ENCODE assay signal across 17 mouse cellular contexts in genomic region chr17:3336887-3337524, GRCm38 (mm10). TPM values are rescaled to one million over a fixed set of nuclear protein-coding genes. Genes with fewer than 3 reads are reported as not detected.
DNase-seq lines count a peak whose midpoint lies in the region; ATAC-seq lines count a peak whose summit lies in the region.
"Had no signal": no experiment of that assay in that cellular context is flagged by ENCODE, and none has a peak within 500 bp of the region (broad histone marks: within the 10 kb centered on the region; RNA-seq: fewer than 3 reads in every experiment).

No protein-coding gene starts in this region.

- ATAC-seq in forebrain, embryonic 14.5 days, result no peak
- no peak for ATAC-seq in forebrain, embryonic 11.5 days (replicated peaks; ENCODE audit: low FRiP score)
- peak; percentile 68 for ATAC-seq in neural tube, embryonic 14.5 days (ENCODE audit: low read depth)
- ATAC-seq: activated CD4-positive, CD25-positive, alpha-beta regulatory T cell, adult 4 months; midbrain, embryonic 13.5 days had no signal

- H3K4me1 ChIP-seq in forebrain, embryonic 14.5 days (ENCODE audit: control insufficient read depth, insufficient read depth, low read length), result peaks cover 20% of the 10 kb centered on the region
- H3K4me1 ChIP-seq in forebrain, embryonic 11.5 days (replicated peaks; ENCODE audit: control insufficient read depth, insufficient read depth, low read length), result no peaks in the 10 kb centered on the region
- H3K4me1 ChIP-seq in neural tube, embryonic 14.5 days (ENCODE audit: control insufficient read depth, insufficient read depth, low read length), result peaks cover 12% of the 10 kb centered on the region

- H3K27ac ChIP-seq in forebrain, embryonic 14.5 days (ENCODE audit: low read depth, low read length), result peak overlapping the region; percentile 31; the same call in 1 of the 2 replicates
- H3K27ac ChIP-seq in forebrain, embryonic 11.5 days (ENCODE audit: low read depth, low read length), result no peak overlapping the region
- H3K27ac ChIP-seq in neural tube, embryonic 14.5 days (ENCODE audit: low read depth, low read length), result peak overlapping the region; percentile 58
- H3K27ac ChIP-seq: gastrocnemius, adult 2 months; midbrain, embryonic 13.5 days; stomach, embryonic 15.5 days had no signal

- WGBS in forebrain, embryonic 14.5 days, result 75% methylated on average over 7 of the region's 7 CpGs
- 81% methylated on average over 7 of the region's 7 CpGs for WGBS in forebrain, embryonic 11.5 days
- 45% methylated on average over 7 of the region's 7 CpGs for WGBS in neural tube, embryonic 14.5 days

- no peaks in the 10 kb centered on the region for H3K36me3 ChIP-seq in forebrain, embryonic 14.5 days (ENCODE audit: control insufficient read depth, insufficient read depth, low read length)
- no peaks in the 10 kb centered on the region for H3K36me3 ChIP-seq in forebrain, embryonic 11.5 days (ENCODE audit: control insufficient read depth, insufficient read depth, low read length)
- no peaks in the 10 kb centered on the region for H3K36me3 ChIP-seq in neural tube, embryonic 14.5 days (ENCODE audit: control insufficient read depth, insufficient read depth, low read length)
- H3K36me3 ChIP-seq: midbrain, embryonic 13.5 days; stomach, embryonic 15.5 days had no signal

- intact Hi-C loops in left cerebral cortex, postnatal 4 days (cut with DNase I), result no loop called here
- intact Hi-C loops in left cerebral cortex, postnatal 14 days (cut with DNase I), result no loop called here

- H3K9me3 ChIP-seq in forebrain, embryonic 14.5 days (replicated peaks; ENCODE audit: control insufficient read depth, low read length), result no peaks in the 10 kb centered on the region
- H3K9me3 ChIP-seq in forebrain, embryonic 11.5 days (ENCODE audit: control insufficient read depth, low read length), result no peaks in the 10 kb centered on the region
- H3K9me3 ChIP-seq in neural tube, embryonic 14.5 days (ENCODE audit: control insufficient read depth, low read length), result no peaks in the 10 kb centered on the region
- H3K9me3 ChIP-seq: midbrain, embryonic 13.5 days; stomach, embryonic 15.5 days had no signal

- no peak overlapping the region for H3K9ac ChIP-seq in forebrain, embryonic 14.5 days (ENCODE audit: low read length)
- H3K9ac ChIP-seq in forebrain, embryonic 11.5 days (ENCODE audit: low read length), result no peak overlapping the region
- no peak overlapping the region for H3K9ac ChIP-seq in neural tube, embryonic 14.5 days (replicated peaks; ENCODE audit: low read depth, low read length)
- H3K9ac ChIP-seq: midbrain, embryonic 13.5 days; stomach, embryonic 15.5 days had no signal

- no peak overlapping the region for H3K4me3 ChIP-seq in forebrain, embryonic 14.5 days (ENCODE audit: low read depth, low read length)
- no peak overlapping the region for H3K4me3 ChIP-seq in forebrain, embryonic 11.5 days (ENCODE audit: low read depth, low read length)
- no peak overlapping the region for H3K4me3 ChIP-seq in neural tube, embryonic 14.5 days (ENCODE audit: low read depth, low read length)
- H3K4me3 ChIP-seq: gastrocnemius, adult 2 months; midbrain, embryonic 13.5 days; stomach, embryonic 15.5 days had no signal

- peak; percentile 54 for DNase-seq in forebrain, embryonic 14.5 days (ENCODE audit: low spot score)
- no peak for DNase-seq in forebrain, embryonic 11.5 days (ENCODE audit: low spot score)
- peak; percentile 42 for DNase-seq in left cerebral cortex, postnatal 4 days
- DNase-seq in left cerebral cortex, postnatal 14 days (ENCODE audit: low spot score in 2 of 2), result no peak
- DNase-seq in cerebellum, postnatal 10 days, result peak; percentile 38 to 48
- no peak for DNase-seq in gastrocnemius, postnatal 25 days
- no peak for DNase-seq in embryo, embryonic 9.5 days (ENCODE audit: extremely low spot score)
- DNase-seq: gastrocnemius, adult 2 months; layer of hippocampus, postnatal 36 days; lung, postnatal 10 days; thymus, postnatal 36 days had no signal

- H3K27me3 ChIP-seq in forebrain, embryonic 14.5 days (replicated peaks; ENCODE audit: control insufficient read depth, insufficient read depth, low read length), result no peaks in the 10 kb centered on the region
- H3K27me3 ChIP-seq in forebrain, embryonic 11.5 days (ENCODE audit: control insufficient read depth, insufficient read depth, low read length), result no peaks in the 10 kb centered on the region; the same call in 1 of the 2 replicates
- H3K27me3 ChIP-seq in neural tube, embryonic 14.5 days (ENCODE audit: control insufficient read depth, insufficient read depth, low read length), result no peaks in the 10 kb centered on the region
- H3K27me3 ChIP-seq: midbrain, embryonic 13.5 days; stomach, embryonic 15.5 days had no signal

- no peak overlapping the region for H3K4me2 ChIP-seq in forebrain, embryonic 14.5 days (ENCODE audit: low read length)
- H3K4me2 ChIP-seq in forebrain, embryonic 11.5 days (ENCODE audit: low read depth, low read length, severe bottlenecking), result no peak overlapping the region
- H3K4me2 ChIP-seq in neural tube, embryonic 14.5 days (ENCODE audit: low read depth, low read length), result no peak overlapping the region
- H3K4me2 ChIP-seq: heart, embryonic 11.5 days; liver, embryonic 11.5 days; midbrain, embryonic 13.5 days; stomach, embryonic 15.5 days had no signal

RNA-seq across cellular contexts. Expression of gene Tiam2, which starts 10.6 kb away (rescaled TPM):
- 81.3 and 106 TPM in 2 replicates for polyA plus RNA-seq in forebrain, embryonic 14.5 days (2014; fragmentation: Nextera tagmentation; extraction: Ambion mirVana)
- 6.6 and 7.4 TPM in 2 replicates for polyA plus RNA-seq in forebrain, embryonic 11.5 days (2014; fragmentation: Nextera tagmentation; extraction: Ambion mirVana)
- 100 to 1,000 TPM in 1 of 2 experiments, 10 to 100 TPM in 1; 89.3 to 104 TPM for total RNA-seq in left cerebral cortex, postnatal 4 days (2021)
- total RNA-seq in left cerebral cortex, postnatal 14 days (2021), result 10 to 100 TPM; 78.4 to 86.5 TPM
- 7.8 and 9.3 TPM in 2 replicates for polyA plus RNA-seq in neural tube, embryonic 14.5 days (2014; fragmentation: Nextera tagmentation; extraction: Ambion mirVana)
- total RNA-seq in gastrocnemius, postnatal 25 days (2021), result 1 to 10 TPM; 2.7 to 3.8 TPM

Comparison
In these comparisons a context has a peak if more than half of its experiments do, and no peak if none do; other contexts are left out.
1. DNase-seq: peak in forebrain, embryonic 14.5 days (single experiment), left cerebral cortex, postnatal 4 days (single experiment) and cerebellum, postnatal 10 days (2 of 2); none in forebrain, embryonic 11.5 days (single experiment), left cerebral cortex, postnatal 14 days (0 of 2), gastrocnemius, postnatal 25 days (single experiment) and embryo, embryonic 9.5 days (single experiment).
2. RNA of gene Tiam2, which starts 10.6 kb away (total RNA-seq): 89.3 to 104 TPM in left cerebral cortex, postnatal 4 days and 78.4 to 86.5 TPM in left cerebral cortex, postnatal 14 days; 2.7 to 3.8 TPM in gastrocnemius, postnatal 25 days; every median in the first group is over 10 times any median in the second.